Mouse (Mus musculus) liver, embryonic 11.5 days (tissue): ENCODE data around the gene Kcnk18. TPM values are rescaled to one million over a fixed set of nuclear protein-coding genes. Genes with fewer than 3 reads are reported as not detected.

Source experiments
- ATAC-seq: fragments of 200-750 bp; cut with Nextera tagmentation; replicated peaks from 2 replicates; pipeline ENCODE4 v1.8.0; 2017; ENCODE audit warnings: moderate number of reproducible peaks, mild to moderate bottlenecking, moderate TSS enrichment, moderate library complexity; ENCODE audit not compliant: low FRiP score
- DNase-seq: peaks from one replicate; pipeline ENCODE4 v3.0.0-alpha.2; 2017; ENCODE audit warnings: low spot score
- H3K27ac ChIP-seq: fragments of 300-500 bp; sonication (generic); 2 replicates; pipeline ENCODE4 v1.5.1; 2014; ENCODE audit warnings: mild to moderate bottlenecking, low read depth, low read length, control low read depth
- H3K27me3 ChIP-seq: fragments of 300-500 bp; sonication (generic); replicated peaks from 2 replicates; pipeline ENCODE4 v1.6.1; 2014; ENCODE audit warnings: low read length, mixed read lengths; ENCODE audit not compliant: control insufficient read depth, insufficient read depth
- H3K36me3 ChIP-seq: fragments of 300-500 bp; sonication (generic); 2 replicates; pipeline ENCODE4 v1.6.1; 2014; ENCODE audit warnings: mild to moderate bottlenecking, low read length, moderate library complexity, mixed read lengths; ENCODE audit not compliant: control insufficient read depth, insufficient read depth
- H3K4me1 ChIP-seq: fragments of 300-500 bp; sonication (generic); replicated peaks from 2 replicates; pipeline ENCODE4 v1.6.1; 2014; ENCODE audit warnings: low read length, mixed read lengths; ENCODE audit not compliant: control insufficient read depth, insufficient read depth
- H3K4me2 ChIP-seq: fragments of 300-500 bp; sonication (generic); 2 replicates; pipeline ENCODE4 v1.6.1; 2014; ENCODE audit warnings: mild to moderate bottlenecking, control low read depth, moderate library complexity
- H3K4me3 ChIP-seq: fragments of 300-500 bp; sonication (generic); 2 replicates; pipeline ENCODE4 v1.5.1; 2014; ENCODE audit warnings: low read depth, low read length, control low read depth
- H3K9ac ChIP-seq: fragments of 300-500 bp; sonication (generic); 2 replicates; pipeline ENCODE4 v1.6.1; 2014; ENCODE audit warnings: low read depth, low read length, control low read depth
- H3K9me3 ChIP-seq: fragments of 300-500 bp; sonication (generic); 2 replicates; pipeline ENCODE4 v1.6.1; 2016; ENCODE audit warnings: low read length, inconsistent platforms, mixed read lengths; ENCODE audit not compliant: control insufficient read depth
- WGBS: fragments of 180-500 bp; shearing (Covaris S2); extraction: QIAGEN DNeasy Blood & Tissue Kit; methylation state at CpG from one replicate; pipeline ENCODE4 v1.1.7; 2014; 5-methylcytosine and 5-hydroxymethylcytosine counted together
- polyA plus RNA-seq: library from polyadenylated mRNA; unstranded; fragments of >200 nt; fragmentation: Nextera tagmentation; extraction: Ambion mirVana; gene quantifications from 2 replicates; pipeline ENCODE4 v1.2.1, GENCODE M21; 2014

Kcnk18 gene
- polyA plus RNA-seq, 1 experiment from 2014 or later, result not detected

DNA sequence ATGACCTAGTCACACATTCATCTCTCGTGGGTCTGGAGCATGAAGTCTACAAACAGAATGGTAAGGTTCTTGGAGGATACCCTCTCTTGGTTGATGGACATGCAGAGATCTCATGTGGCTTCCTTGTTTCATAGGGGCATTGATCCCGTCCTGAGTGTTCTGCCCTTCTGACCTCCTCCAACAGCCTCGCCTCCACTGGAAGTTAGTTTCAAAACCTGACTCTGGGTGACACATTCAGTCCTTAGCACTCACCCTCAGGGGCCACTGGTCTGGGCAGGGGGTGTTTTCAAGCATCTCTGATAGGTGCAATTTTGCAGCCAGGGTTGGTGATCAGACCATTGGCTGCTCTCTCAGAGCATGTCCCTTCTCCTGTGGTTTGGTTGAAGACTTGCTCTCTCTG, 19.6 kb downstream of the Kcnk18 start:
- WGBS, result 64% methylated on average over 3 of the region's 3 CpGs
- H3K27ac ChIP-seq, result no peak overlapping the region
- no peaks in the 10 kb centered on the region for H3K9me3 ChIP-seq
- no peaks in the 10 kb centered on the region for H3K4me1 ChIP-seq
- H3K27me3 ChIP-seq, result 0 out of 2 replicates have a peak, but pooled peaks cover 3% of the 10 kb centered on the region
- DNase-seq, result no peak
- H3K4me3 ChIP-seq, result no peak overlapping the region
- no peaks in the 10 kb centered on the region for H3K36me3 ChIP-seq
- no peak overlapping the region for H3K4me2 ChIP-seq
- no peak overlapping the region for H3K9ac ChIP-seq
- no peak for ATAC-seq

DNA sequence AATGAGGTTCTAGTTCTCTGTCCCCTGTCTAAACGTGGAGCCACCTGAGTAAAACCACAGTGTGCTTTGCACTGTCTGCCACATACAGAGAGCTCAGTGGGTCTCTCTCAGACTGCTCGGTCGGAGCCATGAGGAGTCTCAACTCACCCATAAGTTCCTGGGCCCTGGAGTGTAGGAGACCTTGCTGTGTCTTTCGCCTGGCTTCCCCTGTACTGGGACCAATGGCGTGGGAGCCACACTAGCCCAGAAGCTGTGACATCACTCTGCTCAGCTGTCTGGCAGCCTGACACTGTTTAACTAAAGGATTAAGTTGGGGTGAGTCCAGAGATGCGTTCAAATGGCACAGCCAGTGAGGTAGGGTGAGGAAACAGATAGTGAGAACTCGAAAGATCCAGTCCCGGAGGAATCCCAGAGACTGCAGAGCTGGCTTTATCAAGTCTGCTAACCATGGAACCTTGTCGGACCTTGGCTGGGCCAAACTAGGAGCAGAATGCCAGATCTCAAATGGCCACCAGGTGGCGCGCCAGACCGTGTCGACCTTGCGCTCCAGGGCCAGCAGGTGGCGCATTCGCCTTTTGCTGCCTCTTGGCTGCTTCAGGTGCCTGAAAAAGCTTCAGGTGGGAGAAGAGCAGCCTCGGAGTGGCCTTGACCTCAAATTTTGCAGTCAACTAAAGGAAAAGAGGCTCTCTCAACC, 20.3 kb downstream of the Kcnk18 start:
- 18% methylated on average over 17 of the region's 17 CpGs for WGBS
- Histone ChIP-seq H3K4me1 (no peaks in the 10 kb centered on the region), H3K4me3 (no peak overlapping the region), H3K4me2 (no peak overlapping the region), H3K9me3 (no peaks in the 10 kb centered on the region), H3K9ac (no peak overlapping the region), H3K27ac (no peak overlapping the region), H3K27me3 (0 out of 2 replicates have a peak, but pooled peaks cover 3% of the 10 kb centered on the region), H3K36me3 (no peaks in the 10 kb centered on the region)
- DNase-seq (peak; percentile 83), ATAC-seq (peak; percentile 55)

DNA sequence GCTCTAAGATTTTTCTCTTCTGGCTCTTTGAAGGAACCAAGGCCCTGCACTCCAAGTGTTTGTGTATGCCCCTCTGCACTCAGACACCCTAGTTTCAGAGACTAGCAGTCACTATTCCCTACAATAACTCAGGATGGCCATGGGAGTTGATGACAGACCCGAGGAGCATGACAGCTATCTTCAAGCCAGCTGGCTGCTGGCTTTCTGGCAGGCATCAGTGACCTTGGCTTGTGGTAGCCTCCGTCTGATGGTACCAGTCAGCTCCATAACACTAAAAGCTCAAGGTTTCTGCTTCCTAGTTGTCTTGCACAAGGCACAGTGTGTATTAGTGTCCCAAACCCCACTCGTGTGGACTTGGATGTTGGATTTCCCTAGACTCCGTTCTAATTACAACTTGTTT, 23.0 kb downstream of the Kcnk18 start:
- H3K4me3 ChIP-seq, result no peak overlapping the region
- H3K4me1 ChIP-seq, result no peaks in the 10 kb centered on the region
- 0 out of 2 replicates have a peak, but pooled peaks cover 3% of the 10 kb centered on the region for H3K27me3 ChIP-seq
- no peak overlapping the region for H3K27ac ChIP-seq
- no peak overlapping the region for H3K4me2 ChIP-seq
- no peak for DNase-seq
- 81% methylated on average over 4 of the region's 4 CpGs for WGBS
- no peak for ATAC-seq
- H3K36me3 ChIP-seq, result no peaks in the 10 kb centered on the region
- no peak overlapping the region for H3K9ac ChIP-seq
- no peaks in the 10 kb centered on the region for H3K9me3 ChIP-seq

DNA sequence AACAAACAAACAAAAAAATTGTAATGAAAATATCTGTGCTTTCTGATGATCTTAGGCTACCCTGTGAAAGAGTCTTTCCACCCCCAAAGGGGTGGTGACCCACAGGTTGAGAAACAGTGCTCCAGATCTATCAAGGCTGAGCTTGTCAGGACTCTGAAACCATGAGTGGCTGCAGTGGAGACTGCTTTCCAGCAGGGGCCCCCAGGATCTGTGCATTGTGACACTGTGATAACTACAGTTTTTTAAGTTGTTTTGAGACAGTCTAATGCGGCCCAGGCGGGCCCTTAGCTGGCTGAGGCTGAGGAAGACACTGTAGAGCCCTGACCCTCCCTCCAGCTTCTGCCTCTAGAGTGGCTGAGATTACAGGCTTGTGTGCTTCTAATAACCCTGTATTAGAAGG, 24.0 kb downstream of the Kcnk18 start:
- no peak overlapping the region for H3K9ac ChIP-seq
- H3K9me3 ChIP-seq, result no peaks in the 10 kb centered on the region
- H3K27me3 ChIP-seq, result no peaks in the 10 kb centered on the region
- no peaks in the 10 kb centered on the region for H3K4me1 ChIP-seq
- no peaks in the 10 kb centered on the region for H3K36me3 ChIP-seq
- H3K4me2 ChIP-seq, result no peak overlapping the region
- WGBS, result 71% methylated on average over 2 of the region's 2 CpGs
- no peak overlapping the region for H3K27ac ChIP-seq
- DNase-seq (no peak), ATAC-seq (0 out of 2 replicates have a peak, but pooled peaks have one; percentile 32)
- H3K4me3 ChIP-seq, result no peak overlapping the region

DNA sequence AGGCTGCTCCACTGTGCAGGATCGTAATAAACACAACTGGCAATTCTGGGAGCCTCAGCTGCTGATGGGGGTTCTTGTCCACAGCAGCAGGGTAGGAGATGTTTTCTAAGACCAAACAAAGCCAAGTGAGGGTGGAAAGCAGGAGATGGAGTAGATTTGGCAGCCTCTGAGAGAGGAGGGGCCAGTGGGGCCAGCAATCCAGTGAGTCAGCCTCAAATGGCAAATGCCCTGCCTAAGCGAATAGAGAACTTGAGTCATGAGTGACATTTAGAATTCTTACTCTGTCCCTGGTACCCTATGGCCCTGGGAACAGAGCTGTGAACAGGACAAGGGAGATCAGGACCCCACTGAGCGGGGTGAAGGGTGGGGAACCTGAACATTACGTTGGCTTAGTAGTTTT, 29.1 kb downstream of the Kcnk18 start:
- H3K27me3 ChIP-seq, result no peaks in the 10 kb centered on the region
- H3K9ac ChIP-seq, result no peak overlapping the region
- no peak overlapping the region for H3K4me2 ChIP-seq
- no peak overlapping the region for H3K27ac ChIP-seq
- no peak for DNase-seq
- no peaks in the 10 kb centered on the region for H3K9me3 ChIP-seq
- WGBS, result 66% methylated on average over 4 of the region's 4 CpGs
- H3K36me3 ChIP-seq, result no peaks in the 10 kb centered on the region
- H3K4me1 ChIP-seq, result no peaks in the 10 kb centered on the region
- no peak overlapping the region for H3K4me3 ChIP-seq
- 0 out of 2 replicates have a peak, but pooled peaks have one; percentile 26 for ATAC-seq

DNA sequence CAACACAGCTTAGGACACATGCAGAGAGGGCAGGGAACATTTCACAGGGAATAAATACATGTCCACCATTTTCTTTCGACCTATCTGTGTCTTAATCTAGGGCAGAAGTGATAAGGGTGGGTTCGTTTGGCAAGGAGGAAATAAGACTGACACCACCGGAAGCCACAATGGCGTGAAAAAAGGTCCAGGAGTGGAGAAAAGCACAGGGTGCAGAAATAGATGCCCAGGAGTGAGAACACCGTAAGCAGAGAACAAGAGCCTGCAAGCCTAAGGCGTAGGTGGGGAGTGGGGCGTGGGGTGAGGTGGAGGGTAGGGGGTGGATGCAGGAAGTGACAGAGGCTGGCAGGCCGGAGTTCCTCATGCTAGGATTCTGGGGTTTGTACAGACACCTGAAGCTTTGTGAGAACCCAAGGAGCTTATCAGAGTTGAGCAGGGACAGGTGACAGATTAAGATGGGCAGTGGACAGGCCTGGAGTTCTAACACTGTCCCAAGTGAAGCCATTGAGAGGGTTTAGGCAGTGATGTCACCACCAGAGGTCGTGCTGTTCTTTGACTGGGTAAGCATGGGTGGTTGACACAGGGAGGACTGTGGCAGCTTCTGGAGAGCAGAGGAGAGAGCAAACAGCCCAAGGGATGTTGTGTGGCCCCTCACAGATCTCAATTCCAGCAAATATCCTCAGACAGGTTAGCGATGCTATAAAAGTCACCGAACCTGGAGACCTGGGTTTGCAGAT, 29.7 kb downstream of the Kcnk18 start:
- Histone ChIP-seq H3K36me3 (no peaks in the 10 kb centered on the region), H3K27ac (no peak overlapping the region), H3K9ac (no peak overlapping the region), H3K27me3 (no peaks in the 10 kb centered on the region), H3K9me3 (no peaks in the 10 kb centered on the region), H3K4me3 (no peak overlapping the region), H3K4me1 (no peaks in the 10 kb centered on the region), H3K4me2 (no peak overlapping the region)
- DNase-seq (no peak), ATAC-seq (peak; percentile 60)
- 48% methylated on average over 11 of the region's 11 CpGs for WGBS

DNA sequence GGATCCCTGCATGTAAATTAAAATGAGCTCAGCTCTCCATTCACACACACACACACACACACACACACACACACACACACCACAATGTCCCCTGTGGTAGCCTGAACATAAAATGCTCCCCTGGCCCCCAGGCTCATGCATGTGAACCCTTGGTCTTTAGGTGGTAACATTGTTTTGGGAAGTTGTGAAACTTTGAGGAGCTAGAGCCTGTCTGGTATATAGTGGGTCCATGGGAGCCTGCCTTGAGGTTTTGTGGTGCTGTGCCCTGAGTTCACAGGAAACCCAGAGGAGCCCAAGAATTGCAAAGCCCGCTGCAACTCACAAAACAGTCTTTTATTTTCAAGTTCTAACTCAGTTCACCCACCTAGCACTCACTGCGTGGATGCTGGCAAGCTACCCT, 33.6 kb downstream of the Kcnk18 start:
- Histone ChIP-seq H3K9me3 (peaks cover 3% of the 10 kb centered on the region; the same call in 1 of the 2 replicates), H3K4me3 (no peak overlapping the region), H3K9ac (no peak overlapping the region), H3K27ac (no peak overlapping the region), H3K36me3 (no peaks in the 10 kb centered on the region), H3K4me2 (no peak overlapping the region), H3K27me3 (no peaks in the 10 kb centered on the region), H3K4me1 (no peaks in the 10 kb centered on the region)
- WGBS, result 63% methylated on average over 2 of the region's 2 CpGs
- ATAC-seq (no peak), DNase-seq (no peak)

DNA sequence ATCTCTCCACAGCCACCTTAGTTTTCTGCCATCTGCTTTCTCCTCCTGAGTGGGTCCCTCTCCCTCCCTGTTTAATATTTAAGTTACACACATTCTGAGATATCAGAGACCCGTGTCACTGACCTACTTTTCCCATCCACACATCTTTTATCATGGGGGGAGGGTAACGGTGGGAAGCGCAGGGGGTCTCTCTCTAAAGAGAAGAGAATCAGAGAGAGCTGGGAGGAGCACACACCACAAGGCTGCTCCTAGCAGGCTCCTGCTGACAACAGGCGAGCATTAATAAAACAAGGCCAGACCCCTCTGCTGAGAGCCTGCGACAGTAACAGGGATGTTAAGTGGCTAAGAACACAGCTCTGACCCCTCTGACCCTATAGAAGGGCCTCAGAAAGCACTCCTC, 40.6 kb downstream of the Kcnk18 start:
- Histone ChIP-seq H3K36me3 (no peaks in the 10 kb centered on the region), H3K4me3 (no peak overlapping the region), H3K9me3 (peaks cover 3% of the 10 kb centered on the region; the same call in 1 of the 2 replicates), H3K4me1 (peaks cover 19% of the 10 kb centered on the region), H3K27me3 (peaks cover 18% of the 10 kb centered on the region; the same call in 1 of the 2 replicates), H3K4me2 (no peak overlapping the region), H3K27ac (no peak overlapping the region), H3K9ac (no peak overlapping the region)
- ATAC-seq (no peak), DNase-seq (no peak)
- WGBS, result 49% methylated on average over 5 of the region's 5 CpGs
